Mouse (Mus musculus) spleen, adult 2 months (tissue): ENCODE results near the gene Zfp217.

Source experiments
- CTCF ChIP-seq: fragments of 200-500 bp; IDR thresholded peaks from 2 replicates; pipeline ENCODE4 v1.5.1; 2011; ENCODE audit warnings: mild to moderate bottlenecking, inconsistent platforms; ENCODE audit not compliant: insufficient read depth, insufficient read length, insufficient replicate concordance; ENCODE audit errors: extremely low read depth
- POLR2A ChIP-seq: fragments of 200-500 bp; IDR thresholded peaks from 2 replicates; pipeline ENCODE4 v1.6.1; 2011; ENCODE audit warnings: low read depth, low read length, inconsistent platforms

DNA sequence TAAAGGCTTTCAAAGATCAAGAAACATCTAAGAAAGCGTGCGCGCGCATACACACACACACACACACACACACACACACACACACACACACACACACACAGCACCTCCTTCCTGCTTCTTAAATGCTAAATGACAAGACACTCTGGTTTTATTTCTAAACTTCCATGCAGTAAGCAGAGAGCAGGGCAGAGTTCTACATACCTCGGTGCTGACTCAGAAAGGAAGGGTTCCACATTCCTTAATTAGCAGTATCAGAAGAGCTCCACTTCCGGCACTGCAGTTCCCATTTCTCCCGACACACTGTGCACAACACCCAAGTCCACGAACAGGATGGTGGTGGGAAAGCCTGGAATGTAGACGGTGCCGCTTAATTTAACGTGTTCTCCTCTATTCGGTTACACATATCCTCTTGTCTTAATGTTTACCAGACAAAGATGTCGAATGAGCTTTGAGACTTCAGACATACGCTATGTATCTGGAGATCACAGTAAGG, at the start of gene Zfp217:
- TF ChIP-seq POLR2A: no peak
- TF ChIP-seq CTCF: no peak
